Mouse (Mus musculus): Measurements from ENCODE around the gene Gm9945. TPM values are rescaled to one million over a fixed set of nuclear protein-coding genes. Genes with fewer than 3 reads are reported as not detected.

Gene Gm9945
- polyA plus RNA-seq, 1 experiment from 2014 or later = not detected

GRCm38 (mm10) chr11:53463551-53464424, 16.2 kb upstream of the Gm9945 start:
- no peaks in the 10 kb centered on the region for H3K9me3 ChIP-seq
- WGBS = 6% methylated on average over 55 of the region's 55 CpGs
- H3K4me1 ChIP-seq = peaks cover 15% of the 10 kb centered on the region
- H3K27ac ChIP-seq = no peak overlapping the region
- peak overlapping the region; percentile 41 for H3K4me3 ChIP-seq
- no peaks in the 10 kb centered on the region for H3K36me3 ChIP-seq
- peak overlapping the region; percentile 50; the same call in 1 of the 2 replicates for H3K9ac ChIP-seq
- ATAC-seq (ENCODE audit: insufficient number of reproducible peaks, insufficient read depth, low FRiP score, low TSS enrichment) = no peak
- H3K4me2 ChIP-seq (replicated peaks) = peak overlapping the region; percentile 79
- H3K27me3 ChIP-seq = peaks cover 70% of the 10 kb centered on the region

GRCm38 (mm10) chr11:53466231-53466971, 13.6 kb upstream of the Gm9945 start:
- 6% methylated on average over 40 of the region's 40 CpGs for WGBS
- H3K27me3 ChIP-seq = peaks cover 86% of the 10 kb centered on the region
- peak overlapping the region; percentile 27 for H3K4me3 ChIP-seq
- H3K4me1 ChIP-seq = peaks cover 28% of the 10 kb centered on the region
- no peaks in the 10 kb centered on the region for H3K36me3 ChIP-seq
- H3K4me2 ChIP-seq (replicated peaks) = peak overlapping the region; percentile 42
- H3K9ac ChIP-seq = peak overlapping the region; percentile 30; the same call in 1 of the 2 replicates
- no peaks in the 10 kb centered on the region for H3K9me3 ChIP-seq
- ATAC-seq (ENCODE audit: insufficient number of reproducible peaks, insufficient read depth, low FRiP score, low TSS enrichment) = 0 out of 2 replicates have a peak, but pooled peaks have one; percentile 8
- H3K27ac ChIP-seq = no peak overlapping the region

GRCm38 (mm10) chr11:53469294-53469967, 10.5 kb upstream of the Gm9945 start:
- Histone ChIP-seq H3K27ac (no peak overlapping the region), H3K4me1 (peaks cover 17% of the 10 kb centered on the region), H3K4me2 (replicated peaks) (peak overlapping the region; percentile 48), H3K27me3 (peaks cover 64% of the 10 kb centered on the region), H3K36me3 (no peaks in the 10 kb centered on the region), H3K9ac (no peak overlapping the region), H3K4me3 (no peak overlapping the region), H3K9me3 (no peaks in the 10 kb centered on the region)
- ATAC-seq (ENCODE audit: insufficient number of reproducible peaks, insufficient read depth, low FRiP score, low TSS enrichment) = no peak
- WGBS = 16% methylated on average over 16 of the region's 16 CpGs

- 4% methylated on average over 29 of the region's 29 CpGs for WGBS
- H3K4me2 ChIP-seq (replicated peaks) = peak within 1 kb of the TSS; percentile 48
- H3K9ac ChIP-seq = 0 out of 2 replicates have a peak within 1 kb of the TSS, but pooled peaks have one; percentile 33
- H3K4me3 ChIP-seq = 0 out of 2 replicates have a peak within 1 kb of the TSS, but pooled peaks have one; percentile 6
- no peaks in the 10 kb centered on the region for H3K9me3 ChIP-seq
- peak; percentile 70; the same call in 1 of the 2 replicates for ATAC-seq (ENCODE audit: insufficient number of reproducible peaks, insufficient read depth, low FRiP score, low TSS enrichment)
- peak within 1 kb of the TSS; percentile 69 for H3K27ac ChIP-seq
- H3K27me3 ChIP-seq = peaks cover 63% of the 10 kb centered on the region
- no peaks in the 10 kb centered on the region for H3K36me3 ChIP-seq
- peaks cover 17% of the 10 kb centered on the region for H3K4me1 ChIP-seq
Observed at GRCm38 (mm10) chr11:53469968-53470695, 9.8 kb upstream of the Gm9945 start, which contains the start of gene Gm9837. Gene Gm9837, minus strand, starts transcription at chr11:53470479.

GRCm38 (mm10) chr11:53472709-53473108, 7.3 kb upstream of the Gm9945 start:
- ATAC-seq (ENCODE audit: insufficient number of reproducible peaks, insufficient read depth, low FRiP score, low TSS enrichment) = no peak
- H3K27me3 ChIP-seq = peaks cover 57% of the 10 kb centered on the region

GRCm38 (mm10) chr11:53475620-53476019, 4.3 kb upstream of the Gm9945 start:
- peaks cover 31% of the 10 kb centered on the region for H3K4me1 ChIP-seq
- no peak overlapping the region for H3K4me3 ChIP-seq
- 0 out of 2 replicates have a peak overlapping the region, but pooled peaks have one; percentile 7 for H3K4me2 ChIP-seq (replicated peaks)
- no peaks in the 10 kb centered on the region for H3K36me3 ChIP-seq
- no peak overlapping the region for H3K27ac ChIP-seq
- H3K9me3 ChIP-seq = no peaks in the 10 kb centered on the region
- no peak for ATAC-seq (ENCODE audit: insufficient number of reproducible peaks, insufficient read depth, low FRiP score, low TSS enrichment)
- peaks cover 69% of the 10 kb centered on the region for H3K27me3 ChIP-seq
- no peak overlapping the region for H3K9ac ChIP-seq
- 21% methylated on average over 8 of the region's 8 CpGs for WGBS

More at GRCm38 (mm10) chr11:53472709-53473108, 7.3 kb upstream of the Gm9945 start:
- Histone ChIP-seq H3K36me3 (no peaks in the 10 kb centered on the region), H3K27ac (no peak overlapping the region), H3K9me3 (no peaks in the 10 kb centered on the region), H3K4me1 (peaks cover 20% of the 10 kb centered on the region), H3K9ac (no peak overlapping the region), H3K4me3 (no peak overlapping the region), H3K4me2 (replicated peaks) (no peak overlapping the region)
- WGBS = 75% methylated on average over 3 of the region's 3 CpGs

GRCm38 (mm10) chr11:53477833-53478232, 2.1 kb upstream of the Gm9945 start:
- H3K36me3 ChIP-seq = no peaks in the 10 kb centered on the region
- no peak overlapping the region for H3K9ac ChIP-seq
- no peak overlapping the region for H3K27ac ChIP-seq
- H3K27me3 ChIP-seq = peaks cover 75% of the 10 kb centered on the region
- H3K9me3 ChIP-seq = no peaks in the 10 kb centered on the region
- no peak overlapping the region for H3K4me3 ChIP-seq
- no peak overlapping the region for H3K4me2 ChIP-seq (replicated peaks)
- 19% methylated on average over 7 of the region's 7 CpGs for WGBS
- H3K4me1 ChIP-seq = peaks cover 24% of the 10 kb centered on the region
- ATAC-seq (ENCODE audit: insufficient number of reproducible peaks, insufficient read depth, low FRiP score, low TSS enrichment) = no peak

GRCm38 (mm10) chr11:53478383-53479170, 1.4 kb upstream of the Gm9945 start:
- H3K4me2 ChIP-seq (replicated peaks) = peak overlapping the region; percentile 76
- ATAC-seq (ENCODE audit: insufficient number of reproducible peaks, insufficient read depth, low FRiP score, low TSS enrichment) = no peak
- peak overlapping the region; percentile 38; the same call in 1 of the 2 replicates for H3K9ac ChIP-seq
- no peaks in the 10 kb centered on the region for H3K9me3 ChIP-seq
- H3K36me3 ChIP-seq = no peaks in the 10 kb centered on the region
- 5% methylated on average over 79 of the region's 79 CpGs for WGBS
- H3K4me1 ChIP-seq = peaks cover 24% of the 10 kb centered on the region
- H3K27me3 ChIP-seq = peaks cover 75% of the 10 kb centered on the region
- peak overlapping the region; percentile 45 for H3K4me3 ChIP-seq
- H3K27ac ChIP-seq = no peak overlapping the region

GRCm38 (mm10) chr11:53479171-53479782, 689 bp upstream of the Gm9945 start:
- Histone ChIP-seq H3K27ac (no peak overlapping the region), H3K9ac (peak overlapping the region; percentile 38; the same call in 1 of the 2 replicates), H3K27me3 (peaks cover 69% of the 10 kb centered on the region), H3K9me3 (no peaks in the 10 kb centered on the region), H3K4me3 (peak overlapping the region; percentile 45), H3K36me3 (no peaks in the 10 kb centered on the region), H3K4me2 (replicated peaks) (peak overlapping the region; percentile 76), H3K4me1 (peaks cover 24% of the 10 kb centered on the region)
- 0 out of 2 replicates have a peak, but pooled peaks have one; percentile 32 for ATAC-seq (ENCODE audit: insufficient number of reproducible peaks, insufficient read depth, low FRiP score, low TSS enrichment)
- under 1% methylated on average over 56 of the region's 62 CpGs for WGBS

Measured in embryonic facial prominence, embryonic 12.5 days (tissue).